Comparison of ENCODE assay signal across 10 mouse cellular contexts in the genomic region with DNA sequence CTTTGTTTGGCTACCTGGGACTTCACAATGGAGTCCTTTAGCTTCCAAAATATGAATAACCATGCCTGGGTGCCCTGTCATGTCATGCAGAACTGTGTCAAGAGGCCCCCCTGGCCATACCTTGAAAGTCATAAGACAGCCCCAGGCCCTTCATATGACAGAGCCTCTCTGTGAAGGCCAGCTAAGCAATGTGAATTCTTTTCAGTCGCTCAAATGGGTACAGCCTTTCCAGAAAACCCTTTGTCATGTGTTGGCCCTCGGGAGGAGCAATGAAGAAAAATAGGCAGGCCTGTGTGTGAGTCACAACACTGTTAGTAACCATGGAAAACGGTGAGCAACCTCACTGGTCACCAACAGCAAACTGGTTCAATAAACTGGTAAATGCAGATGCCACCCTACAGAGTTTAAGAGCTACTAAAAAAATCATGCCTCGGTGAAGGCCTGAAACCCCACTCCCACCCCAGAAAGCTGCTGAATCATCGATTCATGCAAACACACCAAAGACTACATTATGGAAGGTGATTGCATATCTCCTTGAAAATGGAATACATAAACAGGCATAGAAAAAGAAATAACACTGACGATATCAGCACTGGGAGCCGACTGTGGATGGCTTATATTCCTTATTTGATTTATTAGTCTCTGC. TPM values are rescaled to one million over a fixed set of nuclear protein-coding genes. Genes with fewer than 3 reads are reported as not detected.
DNase-seq lines count a peak whose midpoint lies in the region; ATAC-seq lines count a peak whose summit lies in the region.
"Had no signal": no experiment of that assay in that cellular context is flagged by ENCODE, and none has a peak within 500 bp of the region (broad histone marks: within the 10 kb centered on the region; RNA-seq: fewer than 3 reads in every experiment).

No protein-coding gene starts in this region.

- H3K27me3 ChIP-seq in hindbrain, embryonic 15.5 days, result no peaks in the 10 kb centered on the region

- no peak overlapping the region for H3K9ac ChIP-seq in hindbrain, embryonic 15.5 days

- ATAC-seq in hindbrain, embryonic 15.5 days (ENCODE audit: low FRiP score, low read depth), result no peak

- H3K4me1 ChIP-seq in hindbrain, embryonic 15.5 days (replicated peaks), result peaks cover 27% of the 10 kb centered on the region

- H3K4me3 ChIP-seq in hindbrain, embryonic 15.5 days, result no peak overlapping the region

- H3K4me2 ChIP-seq in hindbrain, embryonic 15.5 days, result no peak overlapping the region

- H3K27ac ChIP-seq in hindbrain, embryonic 15.5 days (replicated peaks), result peak overlapping the region; percentile 77

- no peaks in the 10 kb centered on the region for H3K9me3 ChIP-seq in hindbrain, embryonic 15.5 days

- DNase-seq in heart, adult 11 months, result peak; percentile 88
- DNase-seq in heart, adult 8-10 months (ENCODE audit: low spot score), result no peak
- DNase-seq in retina, postnatal 1 day, result peak; percentile 14
- DNase-seq in retina, embryonic 14.5 days (ENCODE audit: low spot score), result no peak
- no peak for DNase-seq in T-cell, adult 2 months (ENCODE audit: low spot score)
- DNase-seq in frontal cortex, adult 2 months (ENCODE audit: extremely low spot score in 1 of 2, low spot score in 1 of 2), result no peak
- DNase-seq in cerebellum, postnatal 14 days, result no peak
- DNase-seq: lung, postnatal 14 days had no signal

- H3K36me3 ChIP-seq in hindbrain, embryonic 15.5 days, result no peaks in the 10 kb centered on the region

- WGBS in hindbrain, embryonic 15.5 days, result 52% methylated on average over 7 of the region's 7 CpGs

RNA-seq across cellular contexts. Expression of gene Ppp1r3c, which starts 57.9 kb away (rescaled TPM):
- 100 to 1,000 TPM in 2 of 4 experiments, 10 to 100 TPM in 2; 82.2 to 179 (median 102) TPM for total RNA-seq in heart, adult 8-10 months (2022)
- polyA plus RNA-seq in hindbrain, embryonic 15.5 days (2015; fragmentation: Nextera tagmentation; extraction: Ambion mirVana), result 23.2 and 25.6 TPM in 2 replicates
- 30.4 and 31.1 TPM in 2 replicates for polyA plus RNA-seq in frontal cortex, adult 2 months (2012; rRNA removed)
- total RNA-seq: hematopoietic stem cell, adult 5-6 weeks had no signal

Comparison
In these comparisons a context has a peak if more than half of its experiments do, and no peak if none do; other contexts are left out.
1. DNase-seq: peak in heart, adult 11 months (single experiment) and retina, postnatal 1 day (single experiment); none in heart, adult 8-10 months (single experiment), retina, embryonic 14.5 days (single experiment), T-cell, adult 2 months (single experiment), frontal cortex, adult 2 months (0 of 2) and cerebellum, postnatal 14 days (0 of 2).